Mouse (Mus musculus) monocyte, adult 2 months (primary cell): ENCODE results near the gene Kif2a.
"Not testable (repeated sequence)": the region's sequence is repeated elsewhere in the genome, so short reads cannot be mapped to it uniquely, and the experiment has no call there.

Experiments used
- DNase-seq, 2 experiments: peaks; one replicate each; pipeline ENCODE4 v3.0.0; 2022; ENCODE audit warnings: low spot score in 2 of 2, low read depth in 1 of 2

Kif2a gene

DNA sequence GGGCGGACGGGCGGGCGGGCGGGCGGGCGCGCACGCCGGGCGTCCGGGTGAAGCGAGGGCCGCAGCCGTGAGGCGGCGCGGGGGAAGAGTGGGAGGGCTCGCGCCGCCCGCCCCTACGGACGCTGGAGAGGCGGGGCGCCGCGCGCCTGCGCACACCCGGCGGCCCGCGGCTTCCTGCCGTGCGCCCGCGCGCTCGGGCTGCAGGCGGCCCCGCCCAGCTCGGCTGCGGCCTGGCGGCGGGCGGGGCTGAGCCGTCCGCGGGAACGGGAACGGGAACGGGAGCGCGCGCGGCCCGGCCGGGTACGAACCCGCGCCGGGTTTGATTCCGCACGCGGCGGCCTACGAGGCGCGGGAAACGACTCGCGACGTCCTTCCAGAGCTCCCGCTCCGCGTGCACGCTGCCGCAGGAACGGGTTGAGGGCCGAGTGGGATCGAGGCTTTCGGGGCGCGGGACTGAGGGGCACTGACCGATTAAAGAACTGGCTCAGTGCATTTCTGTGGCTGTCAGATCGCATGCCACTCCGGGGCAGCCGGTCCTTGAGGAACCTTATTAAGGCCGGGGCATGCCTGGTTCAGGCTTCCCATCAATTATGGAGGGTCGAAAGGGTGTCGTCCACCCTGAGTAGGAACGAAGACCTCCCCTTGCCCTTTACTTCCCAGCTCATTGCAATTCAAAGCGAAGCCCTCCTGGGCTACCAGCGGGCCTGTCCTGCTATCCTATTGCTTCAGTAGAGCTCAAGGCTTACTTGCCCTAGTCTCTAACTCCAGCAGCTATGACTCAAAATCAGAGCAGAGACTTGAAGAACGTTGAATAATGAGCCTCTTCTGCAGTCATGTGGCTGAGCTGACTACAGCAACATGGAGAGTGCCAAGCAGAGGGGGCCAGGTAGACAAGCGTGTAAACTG lies 593 bp upstream of the Kif2a start:
- DNase-seq: peak in 1 of 2 experiments; percentile 26

DNA sequence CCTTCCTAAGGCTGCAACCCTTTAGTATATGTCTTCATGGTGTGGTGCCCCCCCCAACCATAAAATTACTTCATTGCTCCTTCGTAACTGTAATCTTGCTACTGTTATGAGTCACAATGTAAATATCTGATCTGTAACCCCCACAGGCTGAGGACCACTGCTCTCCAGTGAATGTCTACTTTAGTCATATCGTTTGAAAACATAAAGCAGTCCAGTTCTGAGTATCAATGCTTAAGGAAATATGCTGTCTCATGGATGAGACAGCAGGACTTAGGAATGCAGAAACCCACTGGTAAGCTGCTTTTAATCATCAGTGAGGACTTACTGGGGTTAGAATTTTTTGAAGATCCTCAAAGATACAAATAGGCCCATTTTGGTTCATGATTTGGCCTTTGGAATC lies 2.5 kb downstream of the Kif2a start:
- no peak for DNase-seq

DNA sequence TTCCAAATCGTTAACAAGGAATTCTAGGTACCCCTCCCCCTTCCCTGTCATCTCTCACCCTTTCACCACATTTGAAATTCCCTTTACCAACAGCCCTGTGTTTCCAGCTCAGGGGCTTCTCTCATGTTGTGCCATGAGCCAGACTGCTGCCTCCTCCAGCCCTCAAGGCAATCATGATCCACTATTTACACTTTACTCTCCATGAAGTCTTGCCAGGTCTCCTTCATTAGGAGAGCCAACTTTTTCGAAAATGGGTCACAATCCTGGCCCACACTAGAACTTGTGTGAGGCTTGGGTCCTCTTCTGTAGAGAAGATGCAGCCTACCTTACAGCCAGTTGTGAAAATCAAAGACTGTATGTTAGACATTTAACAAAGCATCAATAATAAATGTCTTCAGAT lies 8.0 kb downstream of the Kif2a start:
- DNase-seq: no peak

DNA sequence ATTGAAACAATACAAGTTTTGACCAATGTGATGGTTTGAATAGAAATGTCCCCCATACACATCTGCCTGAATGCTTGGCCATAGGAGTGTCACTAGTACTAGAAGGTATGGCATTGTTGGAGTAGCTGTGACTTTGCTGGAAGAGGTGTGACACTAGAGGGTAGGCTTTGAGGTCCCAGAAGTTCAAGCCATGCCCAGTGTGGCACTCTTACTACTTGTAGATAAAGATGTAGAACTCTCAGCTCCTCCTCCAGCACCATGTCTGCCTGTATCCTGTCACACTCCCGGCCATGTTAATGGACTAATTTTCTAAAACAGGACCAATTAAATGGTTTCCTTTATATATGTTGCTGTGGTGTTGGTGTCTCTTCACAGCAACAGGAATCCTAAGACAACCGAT lies 10.3 kb downstream of the Kif2a start:
- DNase-seq: no peak

DNA sequence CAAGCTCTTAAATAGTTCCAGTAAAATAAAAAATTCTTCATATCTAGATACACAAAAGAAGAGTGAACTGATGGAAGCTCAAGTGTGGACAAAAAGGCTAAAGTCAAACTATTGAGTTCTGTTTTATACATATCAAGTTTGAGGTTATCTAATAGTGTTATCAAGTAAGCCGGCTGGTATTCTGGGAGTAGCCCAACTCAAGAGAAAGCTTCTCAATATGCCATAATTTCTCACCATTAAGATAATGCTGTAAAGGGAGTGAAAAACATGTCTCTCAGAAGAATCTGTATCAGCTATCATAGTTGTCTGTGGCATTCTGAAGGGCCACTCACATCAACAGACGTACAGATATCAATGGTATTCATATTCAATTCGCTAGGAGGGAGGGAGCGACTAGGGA lies 13.8 kb downstream of the Kif2a start:
- DNase-seq: no peak

DNA sequence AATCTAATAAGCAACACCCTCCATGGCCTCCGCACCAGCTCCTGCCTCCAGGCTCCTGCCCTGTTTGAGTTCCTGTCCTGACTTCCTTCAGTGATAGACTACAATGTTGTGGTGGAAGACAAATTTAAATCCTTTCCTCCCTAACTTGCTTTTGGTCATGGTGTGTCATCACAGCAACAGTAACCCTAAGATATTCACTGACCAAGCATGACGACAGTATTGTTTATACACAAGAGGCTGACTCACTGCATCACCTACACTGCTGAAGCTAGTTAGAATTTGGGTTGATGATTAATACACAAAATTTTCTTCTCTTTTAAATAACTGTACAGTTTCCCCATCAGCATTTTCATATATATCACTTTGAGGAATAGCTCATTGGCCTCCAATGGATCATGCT lies 18.7 kb downstream of the Kif2a start:
- DNase-seq: no peak

DNA sequence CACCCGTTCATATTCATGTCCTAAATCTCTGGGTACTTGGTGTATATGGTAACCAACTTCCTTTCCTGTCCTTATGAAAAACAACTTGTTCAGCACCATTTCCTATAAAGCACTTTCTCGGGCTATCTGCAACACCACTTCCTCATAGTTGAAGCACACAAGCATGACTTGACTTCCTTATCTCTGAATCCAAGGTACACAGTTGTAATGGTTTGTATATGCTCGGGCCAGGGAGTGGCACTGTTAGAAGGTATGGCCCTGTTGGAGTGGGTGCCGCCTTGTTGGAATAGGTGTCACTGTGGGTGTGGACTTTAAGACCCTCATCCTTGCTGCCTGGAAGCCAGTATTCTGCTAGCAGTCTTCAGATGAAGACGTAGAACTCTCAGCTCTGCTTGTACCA lies 23.3 kb downstream of the Kif2a start:
- no peak for DNase-seq

DNA sequence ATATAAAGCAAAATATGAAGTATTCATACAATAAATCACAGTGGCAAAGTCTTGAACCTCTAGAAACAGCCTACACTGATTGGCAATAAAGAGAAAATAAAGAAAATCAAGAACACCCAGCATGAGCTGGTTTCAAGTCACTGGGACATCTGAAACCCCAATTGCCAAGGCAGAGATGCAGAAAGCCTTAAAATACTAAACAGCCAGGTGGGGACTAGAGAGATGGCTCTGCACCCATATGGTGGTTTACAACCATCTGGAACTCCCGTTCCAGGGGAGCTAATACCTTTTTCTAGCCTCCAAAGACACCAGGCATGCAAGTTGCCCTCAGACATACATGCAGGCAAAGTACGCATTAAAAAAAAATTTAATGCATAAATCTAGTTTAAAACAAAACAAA lies 23.9 kb downstream of the Kif2a start:
- DNase-seq: no peak

DNA sequence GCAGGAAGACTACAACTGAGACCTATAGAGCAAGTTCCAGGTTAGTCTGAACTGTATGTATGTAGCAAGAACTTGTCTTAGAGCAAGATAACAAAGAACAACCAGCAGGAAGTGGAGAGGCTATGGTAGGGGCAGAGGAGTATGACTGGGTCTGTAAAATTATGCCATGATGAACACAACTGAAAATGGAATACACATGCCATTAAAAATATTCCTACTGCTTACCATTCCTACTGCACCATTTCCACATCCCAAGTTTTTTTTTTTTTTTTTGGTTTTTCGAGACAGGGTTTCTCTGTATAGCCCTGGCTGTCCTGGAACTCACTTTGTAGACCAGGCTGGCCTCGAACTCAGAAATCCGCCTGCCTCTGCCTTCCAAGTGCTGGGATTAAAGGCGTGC lies 24.4 kb downstream of the Kif2a start:
- not testable (repeated sequence) for DNase-seq

DNA sequence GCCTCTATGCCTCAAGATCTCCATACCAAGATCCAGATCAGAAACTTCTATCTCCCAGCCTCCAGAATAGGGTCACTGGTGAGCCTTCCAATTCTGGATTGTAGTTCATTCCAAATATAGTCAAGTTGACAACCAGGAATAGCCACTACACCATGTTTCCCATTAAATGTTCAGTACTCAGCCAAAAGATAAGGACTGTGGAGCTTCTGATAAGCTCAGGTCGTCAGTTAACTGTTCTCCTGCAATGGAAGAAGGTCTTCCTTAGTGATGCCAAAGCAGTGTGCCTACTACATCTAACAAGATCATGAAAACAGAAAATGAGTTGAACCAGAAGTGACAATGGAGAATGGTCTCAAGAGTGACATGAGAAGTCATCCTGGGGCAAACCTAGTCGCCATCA lies 25.0 kb downstream of the Kif2a start:
- no peak for DNase-seq

DNA sequence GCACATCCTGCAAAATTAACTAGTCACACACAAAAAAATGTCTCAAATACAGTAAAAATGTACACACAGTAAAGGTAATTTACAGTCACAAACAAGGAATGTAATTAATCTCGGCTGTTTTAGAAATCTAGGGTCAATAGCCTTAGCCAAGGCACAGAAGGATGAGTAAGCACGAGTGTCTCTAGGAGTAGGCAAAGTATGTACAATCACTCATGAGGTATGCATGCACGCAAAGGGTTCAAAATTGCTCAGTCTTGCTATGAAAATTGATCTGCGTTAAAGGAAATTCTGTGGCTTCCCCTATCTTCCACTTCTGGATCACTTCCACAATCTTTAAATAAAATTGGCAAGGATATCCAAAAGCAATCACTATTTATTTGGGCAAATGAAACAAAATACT lies 60.4 kb downstream of the Kif2a start:
- no peak for DNase-seq

DNA sequence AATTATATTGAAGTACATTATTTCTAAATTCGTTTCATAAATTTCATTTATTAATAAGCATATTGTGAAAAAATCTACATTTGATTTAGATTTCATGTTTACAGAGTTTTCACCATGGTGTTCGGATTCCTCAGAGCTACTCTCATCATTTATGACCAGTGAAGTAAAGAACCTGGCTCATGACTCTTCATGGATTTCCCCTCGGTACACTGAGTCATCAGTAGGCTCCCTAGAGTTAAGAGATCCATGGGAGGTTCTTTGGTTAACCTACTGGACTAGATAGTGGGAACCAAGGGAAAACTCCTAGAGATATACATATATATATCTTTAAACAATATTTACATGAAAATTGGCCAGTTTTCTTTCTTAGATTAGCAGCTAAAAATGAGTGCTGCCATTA lies 61.4 kb downstream of the Kif2a start:
- no peak for DNase-seq

DNA sequence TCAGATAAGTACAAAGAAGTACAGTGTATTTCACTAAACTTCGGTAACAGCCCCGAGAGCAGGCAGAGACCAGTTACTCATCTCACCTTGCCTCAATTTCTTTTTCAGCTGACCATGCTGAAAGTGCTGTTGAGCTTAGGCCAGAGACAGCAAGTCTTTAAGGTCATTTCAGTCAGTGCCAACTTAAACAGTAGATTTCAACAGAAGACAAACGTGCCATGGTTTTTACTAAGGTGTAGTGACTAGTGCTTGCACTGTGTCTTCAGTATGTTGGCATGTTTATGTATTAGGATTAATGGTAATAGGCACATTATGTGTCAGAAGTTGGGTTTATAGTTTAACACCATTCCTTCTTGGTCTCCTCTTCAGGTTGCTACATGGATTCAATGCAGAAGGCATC lies 63.6 kb downstream of the Kif2a start:
- DNase-seq: no peak

DNA sequence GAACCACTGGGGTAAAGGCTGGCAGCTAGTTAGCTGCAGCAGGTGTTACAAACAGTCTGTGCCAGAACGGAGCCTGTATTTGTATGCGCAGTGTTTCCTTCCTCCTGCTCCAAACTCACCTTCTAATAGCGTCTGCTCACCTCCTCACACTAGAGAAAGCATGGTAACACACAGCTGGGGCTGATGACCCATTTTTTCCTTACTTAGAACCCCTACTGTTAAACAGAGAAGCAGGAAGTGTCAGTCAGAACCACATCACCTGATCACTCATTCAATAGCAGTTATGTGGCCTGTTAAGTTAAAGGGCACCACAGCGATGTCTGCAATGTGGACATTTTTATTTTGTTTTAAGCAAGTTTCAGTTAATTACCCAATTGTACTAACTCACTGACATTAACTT lies 64.4 kb downstream of the Kif2a start:
- no peak for DNase-seq

DNA sequence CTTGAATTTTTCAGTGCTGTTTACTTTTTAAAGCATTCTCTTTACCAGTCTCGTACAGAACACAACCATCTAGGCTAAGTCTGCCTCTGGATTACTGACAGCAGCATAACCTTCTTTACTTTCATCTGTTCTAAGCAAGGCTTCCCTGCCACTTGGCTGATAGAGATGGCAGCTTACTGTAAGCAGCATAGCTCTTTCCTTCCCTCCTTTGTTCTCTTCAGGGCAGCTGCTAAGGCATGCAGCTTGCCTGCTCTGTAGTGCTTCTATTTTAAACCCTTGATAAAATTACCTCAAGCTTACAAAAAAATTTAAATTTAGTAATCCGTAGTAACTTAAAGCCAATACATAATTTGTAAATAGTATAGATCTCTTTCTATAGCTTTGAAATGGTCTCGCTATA lies 67.0 kb downstream of the Kif2a start:
- DNase-seq: no peak

DNA sequence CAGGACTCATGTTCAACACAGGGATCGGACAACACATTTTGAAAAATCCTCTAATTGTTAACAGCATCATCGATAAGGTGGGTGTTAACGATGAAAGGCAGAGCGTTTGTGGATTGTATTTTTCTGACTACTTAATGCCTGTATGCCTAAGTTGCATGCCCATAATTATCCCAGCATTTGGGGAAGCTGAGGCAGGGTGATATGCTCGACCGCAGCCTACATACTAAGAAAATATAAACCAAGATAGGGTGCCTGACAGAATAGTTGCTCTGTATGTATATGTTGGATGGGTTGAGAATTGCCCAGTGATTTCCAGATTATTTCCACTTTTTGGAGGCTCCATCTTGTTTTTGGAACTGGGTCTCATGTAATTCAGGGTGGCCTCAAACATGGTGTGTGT lies 74.3 kb downstream of the Kif2a start:
- no peak for DNase-seq

DNA sequence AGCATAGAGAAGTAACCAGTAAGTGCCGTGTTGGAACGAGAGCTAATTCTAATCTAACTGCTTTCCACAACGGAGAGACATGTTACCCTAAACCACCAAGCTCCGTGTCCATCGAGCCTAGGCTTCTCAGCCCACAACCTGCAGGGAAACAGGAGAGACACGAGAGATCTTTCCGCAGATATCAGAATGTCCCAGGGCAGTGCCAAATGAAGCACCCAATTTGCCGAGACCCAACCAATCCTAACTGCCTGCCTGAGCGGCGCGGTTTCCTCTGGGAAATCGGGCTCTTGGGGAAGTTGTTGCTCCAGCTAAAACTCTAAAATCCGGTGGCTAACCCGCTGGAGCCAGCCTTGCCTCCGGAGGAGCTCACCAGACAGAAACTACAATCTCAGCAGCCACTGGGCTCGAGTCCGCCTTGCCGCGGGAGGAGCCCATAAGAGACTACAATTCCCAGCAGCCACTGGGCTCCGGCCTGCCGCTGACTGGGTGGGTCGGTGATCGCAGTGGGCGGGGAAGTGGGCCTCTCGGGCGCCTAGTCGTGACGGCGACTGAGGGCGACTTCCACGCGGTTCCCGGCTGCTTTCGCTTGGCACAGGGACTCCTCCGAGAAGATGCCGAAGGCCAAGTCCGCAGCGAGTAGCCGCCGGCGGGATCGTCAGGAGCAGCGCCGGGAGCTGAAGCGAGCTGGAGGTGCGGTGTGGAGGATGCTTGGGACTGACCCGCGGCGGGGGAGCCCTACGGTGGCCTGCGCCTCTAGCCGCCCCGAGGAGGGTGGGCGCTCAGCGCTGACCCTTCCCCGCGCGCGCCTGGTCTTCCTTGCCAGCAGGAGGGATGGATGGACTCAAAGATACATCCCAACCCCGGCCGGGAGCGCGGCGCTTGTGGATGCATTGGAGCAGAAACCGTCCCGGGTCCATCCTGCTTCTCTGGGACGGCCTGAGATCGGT lies 75.1 kb downstream of the Kif2a start, which contains the start of gene Dimt1:
Gene Dimt1 (plus strand): TSS at position 534 of the 947 bp plus-strand sequence.
- DNase-seq: peak; percentile 89 to 90

DNA sequence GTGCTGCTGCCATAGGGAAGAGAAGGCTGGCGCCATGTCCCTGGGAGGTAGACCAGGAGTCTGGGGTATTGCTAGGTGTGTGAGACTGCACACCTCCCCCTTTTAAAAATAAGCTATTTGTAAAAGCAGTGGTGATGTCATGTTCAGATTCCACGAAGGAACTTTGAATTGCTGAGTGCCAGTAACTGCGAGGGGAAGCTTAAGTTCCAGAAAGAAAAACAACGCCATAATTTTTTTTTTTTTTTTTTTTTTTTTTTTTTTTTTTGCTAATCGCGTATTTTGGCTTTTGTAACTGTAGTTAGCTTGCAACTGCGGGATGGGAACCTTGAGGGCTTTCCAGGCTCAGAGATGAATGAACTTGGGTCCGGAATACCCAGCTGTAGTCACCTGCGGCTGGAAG lies 76.4 kb downstream of the Kif2a start:
- no peak for DNase-seq

DNA sequence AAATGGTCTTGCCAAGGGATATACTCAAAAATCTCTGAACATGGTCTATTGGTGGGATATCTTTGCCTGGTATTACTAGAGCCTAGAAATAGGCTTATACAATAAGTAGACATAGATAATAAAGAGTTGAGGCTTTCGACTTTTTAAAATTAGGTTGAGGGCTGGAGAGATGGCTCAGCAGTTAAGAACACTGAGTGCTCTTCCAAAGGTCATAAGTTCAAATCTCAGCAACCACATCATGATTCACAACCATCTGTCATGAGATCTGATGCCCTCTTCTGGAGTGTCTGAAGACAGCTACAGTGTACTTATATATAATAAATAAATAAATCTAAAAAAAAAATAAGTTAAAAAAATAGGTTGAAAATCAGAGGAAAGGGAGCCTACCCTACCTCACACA lies 79.2 kb downstream of the Kif2a start:
- no peak for DNase-seq

DNA sequence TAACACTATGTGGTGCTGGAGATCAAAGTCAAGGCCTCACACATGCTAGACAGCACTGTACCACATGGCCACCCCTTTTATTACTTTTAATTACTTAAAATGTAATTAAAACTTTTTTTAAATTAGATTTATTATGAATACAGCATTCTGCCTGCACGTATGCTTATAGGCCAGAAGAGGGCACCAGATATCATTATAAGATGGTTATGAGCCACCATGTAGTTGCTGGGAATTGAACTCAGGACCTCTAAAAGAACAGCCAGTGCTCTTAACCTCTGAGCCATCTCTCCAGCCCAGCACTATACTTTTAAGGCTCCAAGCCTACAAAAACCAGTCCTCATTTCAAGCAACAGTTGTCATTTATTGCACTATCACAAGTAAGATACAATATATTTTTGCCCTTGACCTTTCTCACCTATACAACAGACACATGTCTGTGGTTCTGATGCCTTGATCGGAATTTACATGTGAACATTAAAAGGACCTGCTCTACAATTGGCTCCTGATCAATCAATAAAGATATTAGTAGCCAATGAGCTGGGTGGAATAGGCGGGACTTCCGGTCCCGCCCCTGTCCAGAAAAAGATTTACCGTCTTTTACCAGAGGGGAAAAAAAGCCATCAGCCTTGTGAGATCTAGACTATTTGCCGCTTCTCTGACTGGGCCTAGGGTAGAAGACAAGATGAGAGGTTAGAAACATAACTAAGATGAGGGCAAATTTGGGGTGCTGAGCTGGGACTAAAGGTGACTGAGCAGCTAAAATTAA lies 80.5 kb downstream of the Kif2a start:
- DNase-seq: no peak

DNA sequence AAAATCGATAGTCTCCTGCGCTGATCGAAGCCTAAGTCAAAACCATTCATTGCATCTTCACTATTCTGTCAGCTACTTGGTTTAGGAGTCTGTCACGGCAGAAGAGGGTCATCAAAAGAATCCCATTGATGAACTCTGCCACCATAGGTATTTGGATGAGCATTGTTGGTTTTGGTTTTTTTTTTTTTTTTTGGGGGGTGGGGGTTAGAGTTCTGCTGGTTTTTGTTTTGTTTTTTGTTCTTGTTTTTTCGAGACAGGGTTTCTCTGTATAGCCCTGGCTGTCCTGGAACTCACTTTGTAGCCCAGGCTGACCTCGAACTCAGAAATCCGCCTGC lies 84.8 kb downstream of the Kif2a start:
- DNase-seq: no peak
